Mouse (Mus musculus): ENCODE results near the gene Gucy2c. TPM values are rescaled to one million over a fixed set of nuclear protein-coding genes. Genes with fewer than 3 reads are reported as not detected.

The Gucy2c gene
- total and polyA plus RNA-seq, 3 experiments, result not detected

- Histone ChIP-seq H3K27ac (ENCODE audit: control insufficient read depth, low read depth, low read length) (no peak within 1 kb of the TSS), H3K4me3 (ENCODE audit: control insufficient read depth in 1 of 2, insufficient read depth in 1 of 2, low read depth in 2 of 2, low read length in 2 of 2) (no peak within 1 kb of the TSS)
Observed at GRCm38 (mm10) chr6:136661706-136662016, 119.9 kb downstream of the Gucy2c start, which contains the start of gene Plbd1. TSS of gene Plbd1 (minus strand) at chr6:136661928.

GRCm38 (mm10) chr6:136660831-136661705 lies 120.5 kb downstream of the Gucy2c start:
- Histone ChIP-seq H3K36me3 (ENCODE audit: control insufficient read depth in 1 of 2, insufficient read depth in 2 of 2, low read length in 2 of 2) (no peaks in the 10 kb centered on the region), H3K4me3 (ENCODE audit: control insufficient read depth in 1 of 2, insufficient read depth in 1 of 2, low read depth in 2 of 2, low read length in 2 of 2) (no peak overlapping the region), H3K9ac (ENCODE audit: control insufficient read depth, low read depth, low read length, poor library complexity, severe bottlenecking) (no peak overlapping the region), H3K79me2 (ENCODE audit: control insufficient read depth, insufficient read depth, low read length, poor library complexity) (no peaks in the 10 kb centered on the region), H3K9me3 (replicated peaks; ENCODE audit: insufficient read depth, low read length) (no peaks in the 10 kb centered on the region), H3K4me1 (ENCODE audit: control insufficient read depth in 1 of 2, insufficient read depth in 2 of 2, low read length in 2 of 2) (no peaks in the 10 kb centered on the region), H3K27ac (ENCODE audit: control insufficient read depth, low read depth, low read length) (no peak overlapping the region), H3K27me3 (ENCODE audit: control insufficient read depth in 1 of 2, insufficient read depth in 2 of 2, low read length in 2 of 2) (no peaks in the 10 kb centered on the region)
- no peak for DNase-seq (ENCODE audit: low read depth, low spot score)
- TF ChIP-seq ZMIZ1 (IDR thresholded peaks at IDR 0.05; ENCODE audit: low read depth, low read length), result no peak
- no peak for TF ChIP-seq POLR2A (IDR thresholded peaks at IDR 0.05; ENCODE audit: control insufficient read depth in 1 of 2, insufficient read depth in 1 of 2, low read depth in 1 of 2, low read length in 2 of 2, poor library complexity in 1 of 2)
- TF ChIP-seq BHLHE40 (IDR thresholded peaks at IDR 0.05; ENCODE audit: borderline replicate concordance, low read depth, low read length), result no peak
- no peak for TF ChIP-seq CTCF (IDR thresholded peaks at IDR 0.05 in 2 of 3, conservative IDR thresholded peaks at IDR 0.05 in 1 of 3; ENCODE audit: control insufficient read depth in 1 of 3, insufficient read depth in 1 of 3, low read depth in 2 of 3, low read length in 3 of 3, poor library complexity in 1 of 3, severe bottlenecking in 1 of 3)
- no peak for TF ChIP-seq MEF2A (IDR thresholded peaks at IDR 0.05; ENCODE audit: extremely low read depth, insufficient replicate concordance, low read depth, low read length, poor library complexity, severe bottlenecking)
- no peak for TF ChIP-seq NELFE (IDR thresholded peaks at IDR 0.05; ENCODE audit: low read depth, low read length)
- TF ChIP-seq EP300 (IDR thresholded peaks at IDR 0.05; ENCODE audit: low read depth in 1 of 2, low read length in 2 of 2), result no peak
- no peak for TF ChIP-seq NRF1 (IDR thresholded peaks at IDR 0.05; ENCODE audit: insufficient read depth, low read depth, low read length, poor library complexity, severe bottlenecking)
- TF ChIP-seq RAD21 (IDR thresholded peaks at IDR 0.05; ENCODE audit: low read depth, low read length), result no peak
- TF ChIP-seq GABPA (IDR thresholded peaks at IDR 0.05; ENCODE audit: low read depth, low read length), result no peak
- TF ChIP-seq MXI1 (IDR thresholded peaks at IDR 0.05; ENCODE audit: low read depth, low read length), result no peak
- TF ChIP-seq ZNF384 (IDR thresholded peaks at IDR 0.05; ENCODE audit: low read depth, low read length), result no peak
- TF ChIP-seq KAT2A (conservative IDR thresholded peaks at IDR 0.05; ENCODE audit: low read depth, low read length), result no peak
- no peak for TF ChIP-seq RCOR1 (IDR thresholded peaks at IDR 0.05; ENCODE audit: low read depth, low read length)
- no peak for TF ChIP-seq MAFK (IDR thresholded peaks at IDR 0.05; ENCODE audit: borderline replicate concordance, low read depth, low read length)
- no peak for TF ChIP-seq USF1 (IDR thresholded peaks at IDR 0.05; ENCODE audit: low read depth, low read length)
- no peak for TF ChIP-seq MAZ (IDR thresholded peaks at IDR 0.05; ENCODE audit: low read depth, low read length)

More at GRCm38 (mm10) chr6:136661706-136662016, 119.9 kb downstream of the Gucy2c start, which contains the start of gene Plbd1:
- no peak for TF ChIP-seq ZNF384 (IDR thresholded peaks at IDR 0.05; ENCODE audit: low read depth, low read length)
- no peak for TF ChIP-seq HCFC1 (IDR thresholded peaks at IDR 0.05; ENCODE audit: low read depth, low read length)
- no peak for TF ChIP-seq MAX (IDR thresholded peaks at IDR 0.05; ENCODE audit: low read length)
- no peak for TF ChIP-seq SMC3 (IDR thresholded peaks at IDR 0.05; ENCODE audit: low read depth, low read length)
- TF ChIP-seq SIN3A (IDR thresholded peaks at IDR 0.05; ENCODE audit: low read length), result no peak
- TF ChIP-seq MYB (IDR thresholded peaks at IDR 0.05; ENCODE audit: low read depth, low read length), result no peak
- no peak for TF ChIP-seq ZKSCAN1 (IDR thresholded peaks at IDR 0.05; ENCODE audit: low read depth, low read length)
- no peak for TF ChIP-seq MEF2A (IDR thresholded peaks at IDR 0.05; ENCODE audit: extremely low read depth, insufficient replicate concordance, low read depth, low read length, poor library complexity, severe bottlenecking)
- TF ChIP-seq TCF12 (IDR thresholded peaks at IDR 0.05; ENCODE audit: low read depth, low read length), result no peak
- no peak for TF ChIP-seq E2F4 (IDR thresholded peaks at IDR 0.05; ENCODE audit: borderline replicate concordance, low read depth, low read length)
- TF ChIP-seq POLR2A (IDR thresholded peaks at IDR 0.05; ENCODE audit: control insufficient read depth in 1 of 2, insufficient read depth in 1 of 2, low read depth in 1 of 2, low read length in 2 of 2, poor library complexity in 1 of 2), result no peak
- no peak for TF ChIP-seq NELFE (IDR thresholded peaks at IDR 0.05; ENCODE audit: low read depth, low read length)
- TF ChIP-seq TAL1 (IDR thresholded peaks at IDR 0.05; ENCODE audit: low read length), result no peak
- no peak for TF ChIP-seq ELF1 (IDR thresholded peaks at IDR 0.05; ENCODE audit: low read depth, low read length)
- no peak for TF ChIP-seq GABPA (IDR thresholded peaks at IDR 0.05; ENCODE audit: low read depth, low read length)
- no peak for TF ChIP-seq POLR2AphosphoS2 (IDR thresholded peaks at IDR 0.05; ENCODE audit: low read length)
- no peak for TF ChIP-seq MAZ (IDR thresholded peaks at IDR 0.05; ENCODE audit: low read depth, low read length)
- no peak for TF ChIP-seq MXI1 (IDR thresholded peaks at IDR 0.05; ENCODE audit: low read depth, low read length)
- Histone ChIP-seq H3K36me3 (ENCODE audit: control insufficient read depth in 1 of 2, insufficient read depth in 2 of 2, low read length in 2 of 2) (no peaks in the 10 kb centered on the region), H3K4me1 (ENCODE audit: control insufficient read depth in 1 of 2, insufficient read depth in 2 of 2, low read length in 2 of 2) (no peaks in the 10 kb centered on the region), H3K79me2 (ENCODE audit: control insufficient read depth, insufficient read depth, low read length, poor library complexity) (no peaks in the 10 kb centered on the region), H3K9me3 (replicated peaks; ENCODE audit: insufficient read depth, low read length) (no peaks in the 10 kb centered on the region), H3K27me3 (ENCODE audit: control insufficient read depth in 1 of 2, insufficient read depth in 2 of 2, low read length in 2 of 2) (no peaks in the 10 kb centered on the region), H3K9ac (ENCODE audit: control insufficient read depth, low read depth, low read length, poor library complexity, severe bottlenecking) (no peak within 1 kb of the TSS)
- DNase-seq (ENCODE audit: low read depth, low spot score), result no peak

Data from MEL (cell line).